Mouse (Mus musculus): ENCODE data around the gene 2900026A02Rik. TPM values are rescaled to one million over a fixed set of nuclear protein-coding genes. Genes with fewer than 3 reads are reported as not detected.
"Not testable (repeated sequence)": the region's sequence is repeated elsewhere in the genome, so short reads cannot be mapped to it uniquely, and the experiment has no call there.

Gene 2900026A02Rik
- total RNA-seq, 4 experiments from 2014 or later: 13.5 to 20.0 (median 15.7) TPM

GRCm38 (mm10) chr5:113119861-113120465, 101.1 kb downstream of the 2900026A02Rik start:
- DNase-seq: no peak

DNA sequence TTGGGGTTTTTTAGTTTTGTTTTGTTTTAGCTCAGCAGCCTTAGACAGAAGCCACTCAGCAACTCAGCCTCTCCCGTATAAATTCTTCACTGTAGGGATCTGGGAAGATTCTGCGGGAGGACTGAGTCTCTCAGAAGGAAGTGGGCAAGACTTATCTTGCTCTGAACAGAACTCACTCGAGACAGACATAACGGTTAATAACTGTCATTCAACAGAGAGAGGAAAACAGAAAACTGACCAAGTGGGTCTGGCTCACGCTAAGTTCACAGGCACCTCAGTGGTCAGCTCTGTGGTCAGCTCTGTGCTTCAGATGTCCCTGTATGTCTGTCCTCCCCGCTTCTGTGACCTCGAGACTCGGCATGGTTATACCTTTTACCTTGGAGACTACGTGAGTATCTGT, 101.7 kb downstream of the 2900026A02Rik start:
- no peak for DNase-seq

DNA sequence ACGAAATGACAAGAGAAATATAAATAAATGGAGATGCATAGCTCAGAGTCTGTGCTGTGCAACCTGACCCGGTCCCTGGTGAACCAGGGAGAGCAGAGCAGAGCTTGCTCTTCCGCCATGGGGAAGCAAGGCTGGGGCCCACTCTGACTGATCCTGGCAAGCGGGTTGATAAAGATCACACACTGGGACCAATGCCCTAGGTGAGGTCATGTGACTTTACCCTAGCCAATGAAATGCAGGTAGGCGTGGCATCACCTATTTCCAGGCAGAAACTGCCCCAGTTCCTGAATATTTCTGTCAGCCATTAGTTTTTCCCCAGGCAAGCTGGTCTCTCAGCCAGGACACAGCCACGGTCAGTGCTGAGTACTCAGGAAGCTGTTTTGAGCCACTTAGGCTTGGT, 102.3 kb downstream of the 2900026A02Rik start:
- no peak for DNase-seq

GRCm38 (mm10) chr5:113117361-113117760, 103.7 kb downstream of the 2900026A02Rik start:
- DNase-seq: no peak

DNA sequence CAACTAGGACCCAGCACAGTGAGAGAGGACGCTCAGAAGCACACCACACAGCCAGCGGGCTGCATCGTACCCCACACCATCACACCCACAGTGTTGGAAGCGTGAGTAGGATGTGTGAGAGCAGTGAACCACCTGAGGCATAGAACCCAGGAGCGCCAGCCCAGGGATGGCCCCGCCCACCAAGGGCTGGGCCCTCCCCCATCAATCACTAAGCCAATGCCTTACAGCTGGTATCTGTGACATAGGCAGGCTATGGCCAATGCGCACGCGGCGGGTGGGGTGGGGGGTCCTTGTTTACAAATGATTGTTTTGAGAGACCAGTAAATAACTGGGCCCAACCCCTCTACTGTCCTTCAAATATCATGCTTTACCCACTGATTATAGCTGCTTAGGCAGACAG, 105.1 kb downstream of the 2900026A02Rik start:
- DNase-seq: no peak

GRCm38 (mm10) chr5:113114264-113115225, 106.5 kb downstream of the 2900026A02Rik start:
- no peak for DNase-seq

DNA sequence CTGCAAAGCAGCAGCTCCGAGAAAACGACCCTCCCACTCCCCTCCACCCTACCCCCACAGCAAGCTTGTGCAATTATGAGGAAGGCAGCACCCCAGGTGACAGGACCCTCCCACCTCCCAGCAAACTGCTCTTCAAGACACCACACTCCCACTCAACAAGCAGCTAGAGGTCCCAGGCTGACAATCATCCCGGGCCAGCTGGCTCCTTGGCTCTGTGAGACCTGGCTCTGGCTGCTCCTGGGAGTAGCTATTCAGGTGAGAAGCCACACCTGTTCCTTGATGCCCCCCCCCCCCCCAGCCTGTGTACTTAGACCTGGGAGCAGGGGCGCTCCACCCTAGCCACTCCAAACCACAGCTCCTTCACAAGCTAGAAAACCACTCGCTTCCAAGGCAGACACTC, 107.9 kb downstream of the 2900026A02Rik start:
- DNase-seq: no peak

- DNase-seq: no peak
Measured at GRCm38 (mm10) chr5:113111336-113111735, 109.7 kb downstream of the 2900026A02Rik start.

DNA sequence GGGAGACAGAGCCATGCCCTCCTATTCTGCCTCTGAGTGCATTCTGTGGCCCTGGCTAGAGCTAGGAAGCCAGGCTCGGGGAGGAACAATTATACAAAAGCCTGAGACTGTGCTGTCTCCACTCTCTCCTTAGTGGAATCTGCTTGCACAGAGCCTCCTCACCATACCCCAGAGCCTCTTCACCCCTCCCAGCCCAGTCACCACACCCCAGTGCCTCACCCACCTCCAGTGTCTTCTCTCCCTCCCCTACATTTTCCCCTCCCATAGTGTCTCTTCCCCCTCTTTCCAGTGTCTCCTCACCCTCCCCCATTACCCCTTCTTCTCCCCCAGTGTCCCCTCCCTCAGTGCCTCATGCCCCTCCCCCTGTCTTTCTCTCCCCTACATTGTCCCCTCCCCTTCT, 110.1 kb downstream of the 2900026A02Rik start:
- no peak for DNase-seq

DNA sequence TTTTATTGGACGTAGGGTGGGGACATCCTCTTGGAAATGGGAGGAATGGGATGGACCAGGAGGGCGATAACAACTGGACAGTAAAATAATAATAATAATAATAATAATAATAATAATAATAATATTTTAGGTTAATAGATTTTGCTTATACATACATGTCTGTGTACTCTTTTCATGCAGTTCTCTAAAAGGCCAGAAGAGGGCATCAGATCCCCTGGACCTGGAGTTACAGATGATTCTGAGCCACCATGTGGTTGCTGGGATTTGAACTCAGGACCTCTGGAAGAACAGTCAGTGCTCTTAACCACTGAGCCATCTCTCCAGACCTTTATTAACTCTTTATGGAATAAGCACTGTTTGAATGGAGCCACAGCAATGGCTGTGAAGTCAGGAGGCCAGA, 111.4 kb downstream of the 2900026A02Rik start:
- DNase-seq: not testable (repeated sequence)

DNA sequence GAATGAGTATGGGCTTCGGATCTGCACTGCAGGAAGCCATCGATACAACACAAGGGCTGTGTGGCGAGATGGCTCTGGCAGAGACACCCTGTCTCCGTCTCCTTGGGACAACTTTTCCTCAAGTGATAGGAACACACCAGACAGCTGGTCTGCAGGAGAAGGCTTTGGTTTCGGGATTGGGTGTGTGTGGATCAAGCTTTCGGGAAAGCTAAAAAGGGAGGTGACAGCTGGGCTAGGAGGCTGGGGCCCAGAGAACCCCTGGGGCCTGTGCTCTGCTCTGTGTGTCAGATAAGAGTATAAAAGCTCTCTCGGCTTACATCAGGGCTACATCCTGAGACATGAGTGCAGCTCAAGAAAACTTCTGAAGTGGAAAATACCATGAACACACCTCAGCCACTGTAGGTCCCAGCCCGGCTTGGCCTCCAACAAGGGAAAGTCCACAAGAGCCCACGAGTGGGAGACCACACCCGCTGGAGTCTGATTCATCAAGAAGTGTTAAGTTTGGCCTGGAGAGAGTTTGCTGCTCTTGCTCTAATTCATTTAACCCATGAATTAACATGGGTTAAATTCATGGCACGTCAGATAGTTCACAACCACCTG, 112.8 kb downstream of the 2900026A02Rik start:
- DNase-seq: no peak

DNA sequence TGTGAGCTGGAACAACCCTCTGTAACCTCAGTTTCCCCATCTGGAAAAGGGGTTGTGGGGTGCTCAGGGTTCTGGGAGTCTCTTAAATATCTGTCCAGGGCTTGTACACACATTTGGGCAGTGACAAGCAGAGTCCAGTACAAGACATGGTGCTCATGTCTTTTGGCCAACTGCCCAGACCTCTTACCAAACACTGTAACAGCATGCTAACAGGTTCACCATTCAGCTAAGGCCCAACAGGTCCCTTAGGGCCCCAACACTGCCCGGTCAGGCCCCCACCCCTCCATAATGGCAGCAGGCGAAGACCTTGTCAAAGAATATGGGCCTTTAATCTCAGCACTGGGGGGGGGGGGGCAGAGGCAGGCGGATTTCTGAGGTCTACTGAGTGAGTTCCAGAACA, 113.3 kb downstream of the 2900026A02Rik start:
- peak; percentile 22 for DNase-seq

GRCm38 (mm10) chr5:113106594-113106993, 114.4 kb downstream of the 2900026A02Rik start:
- no peak for DNase-seq

GRCm38 (mm10) chr5:113105481-113105880, 115.6 kb downstream of the 2900026A02Rik start:
- no peak for DNase-seq

DNA sequence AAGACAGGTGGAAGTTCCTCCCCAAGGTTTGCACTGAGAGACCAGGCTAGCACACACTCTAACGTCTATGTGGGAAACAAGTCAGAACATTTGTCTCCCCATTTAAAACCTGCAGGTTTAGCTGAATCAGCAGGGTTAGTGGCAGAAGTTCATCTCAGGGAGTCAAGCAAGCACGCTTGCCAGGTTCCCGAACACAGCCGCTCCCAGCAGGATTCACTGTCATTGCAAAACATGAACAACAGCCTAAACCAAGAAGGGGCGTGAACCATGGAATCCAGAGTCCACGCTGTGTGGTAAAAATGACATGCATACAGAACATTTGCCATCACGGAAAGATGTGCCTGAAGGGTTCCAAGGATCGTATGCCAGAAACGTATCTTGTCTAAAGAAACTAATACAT, 116.0 kb downstream of the 2900026A02Rik start:
- no peak for DNase-seq

DNA sequence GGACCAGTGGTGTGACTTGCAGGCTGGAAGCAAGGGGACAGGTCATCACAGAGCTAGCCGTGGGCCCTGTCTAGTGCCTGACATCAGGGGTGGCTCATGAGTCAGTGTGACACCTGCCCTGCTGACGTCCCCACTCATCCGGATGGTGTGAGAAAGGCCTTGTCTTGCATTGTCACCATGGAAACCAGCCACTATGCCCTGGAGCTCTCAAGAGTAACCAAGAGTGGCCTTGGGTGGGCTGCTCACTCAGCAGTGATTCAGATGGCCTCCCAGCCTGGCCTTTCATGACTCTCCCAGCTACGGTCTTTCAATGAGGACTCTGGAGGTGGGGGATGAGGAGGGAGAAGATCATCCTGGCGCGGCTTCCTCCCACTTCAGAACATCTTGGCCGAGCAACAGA, 118.6 kb downstream of the 2900026A02Rik start:
- peak; percentile 78 for DNase-seq

GRCm38 (mm10) chr5:113101457-113101856, 119.6 kb downstream of the 2900026A02Rik start:
- no peak for DNase-seq

DNA sequence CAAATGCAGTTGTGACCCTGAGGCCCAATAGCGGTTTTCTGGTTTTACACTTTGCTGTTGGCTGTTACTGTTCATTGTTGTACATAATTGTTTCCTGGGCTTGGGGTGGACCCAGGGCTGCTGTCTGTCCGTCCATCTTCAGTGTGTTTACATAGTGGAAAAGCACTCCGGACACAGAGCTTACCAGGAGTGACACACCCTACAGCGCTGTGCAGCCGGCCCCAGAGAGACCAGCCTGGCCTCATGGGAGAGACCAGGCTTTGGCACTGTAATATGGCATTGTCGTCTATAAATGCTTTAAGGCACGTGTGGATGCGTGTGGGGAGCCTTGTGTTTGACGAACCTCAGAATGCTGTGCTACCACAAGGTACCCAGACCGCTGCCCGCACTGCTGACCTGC, 120.6 kb downstream of the 2900026A02Rik start:
- DNase-seq: no peak

GRCm38 (mm10) chr5:113099546-113099945, 121.5 kb downstream of the 2900026A02Rik start:
- DNase-seq: peak; percentile 63

DNA sequence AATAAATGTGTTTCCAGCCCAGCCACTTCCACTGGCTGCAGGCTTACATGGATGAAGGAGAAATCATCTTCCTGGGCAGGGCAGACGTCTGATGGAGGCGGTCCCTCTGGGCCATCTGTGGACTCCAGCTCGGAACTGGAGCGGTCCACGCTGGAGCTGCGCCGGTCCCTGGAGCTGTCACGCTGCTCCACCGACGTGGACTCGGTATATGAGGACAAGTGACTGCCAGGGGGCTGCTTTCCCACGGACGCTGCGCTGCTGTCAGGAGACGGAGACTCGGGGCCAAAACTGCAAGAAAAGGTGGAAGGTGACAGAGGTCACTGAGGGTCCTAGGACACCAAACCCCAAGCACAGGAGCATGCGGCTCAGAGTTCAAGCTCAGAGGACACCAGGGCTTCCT, 123.5 kb downstream of the 2900026A02Rik start:
- no peak for DNase-seq

DNA sequence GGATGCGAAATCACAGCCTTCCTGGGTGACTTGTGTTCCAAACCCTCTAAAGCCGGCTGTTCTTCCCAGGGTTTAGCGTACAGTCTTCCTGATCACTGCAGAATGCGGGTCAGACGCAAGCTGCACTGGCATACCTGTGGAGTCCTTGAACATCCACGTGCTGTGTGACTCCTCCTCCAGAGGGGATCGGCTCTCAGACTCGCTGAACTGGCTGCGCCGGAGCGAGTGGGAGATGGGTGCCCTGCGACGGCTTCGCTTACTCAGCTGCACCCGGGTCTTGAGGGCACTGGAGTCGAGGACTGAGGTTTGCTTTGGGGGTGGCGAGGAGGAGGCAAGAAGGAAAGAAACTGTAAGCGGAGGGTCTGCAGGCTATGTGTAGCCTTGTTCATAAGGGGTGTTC, 125.6 kb downstream of the 2900026A02Rik start:
- DNase-seq: no peak

DNA sequence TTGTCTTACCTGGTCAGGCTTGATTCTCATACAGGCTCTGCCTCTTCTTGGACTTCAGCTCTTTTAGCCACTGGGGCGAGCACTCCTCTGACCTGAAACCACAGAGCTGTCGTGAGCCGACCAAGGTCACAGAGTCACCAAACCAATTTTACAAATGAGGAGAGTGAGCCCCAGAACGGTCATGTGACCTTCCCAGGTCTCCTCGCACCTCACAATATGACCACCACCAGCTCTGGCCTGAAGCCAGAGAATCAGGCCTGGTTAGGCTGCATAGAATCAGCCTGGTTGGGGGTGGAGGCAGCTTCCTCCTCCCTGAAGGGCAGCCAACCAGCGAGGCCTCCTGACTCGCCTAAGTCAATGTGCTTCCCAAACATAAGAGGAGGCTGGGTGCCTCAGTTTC, 128.6 kb downstream of the 2900026A02Rik start:
- no peak for DNase-seq

DNA sequence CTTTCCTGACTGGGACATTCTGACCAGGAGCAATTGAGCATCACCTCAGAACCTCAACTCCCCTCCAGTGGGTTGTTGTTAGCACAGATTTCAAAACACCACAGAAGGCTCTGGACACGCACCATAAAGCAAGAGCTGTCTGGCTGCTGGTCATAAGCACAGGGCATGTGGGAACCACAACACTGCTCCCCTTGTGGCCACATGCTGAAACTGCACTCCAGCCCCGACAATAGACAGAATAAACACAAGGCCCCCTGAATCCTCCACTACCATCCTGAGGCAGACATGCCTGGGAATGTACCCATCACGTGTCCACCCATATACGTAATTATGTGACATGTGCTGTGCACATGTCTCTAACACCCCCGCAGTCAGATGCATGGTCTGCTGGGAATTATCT, 129.9 kb downstream of the 2900026A02Rik start:
- DNase-seq: no peak

Measured in adrenal gland, adult 8-10 months (tissue).